Mouse (Mus musculus) heart, postnatal 0 days (tissue): ENCODE data around the gene Yars. TPM values are rescaled to one million over a fixed set of nuclear protein-coding genes. Genes with fewer than 3 reads are reported as not detected.

ENCODE experiments used
- ATAC-seq: fragments of 200-750 bp; cut with Nextera tagmentation; 2 replicates; pipeline ENCODE4 v1.8.0; 2017; ENCODE audit warnings: low read depth, moderate number of reproducible peaks, moderate library complexity; ENCODE audit not compliant: insufficient read depth
- DNase-seq: peaks from one replicate; pipeline ENCODE4 v3.0.0-alpha.2; 2016; ENCODE audit warnings: low spot score
- H3K27ac ChIP-seq: fragments of 300-500 bp; sonication (generic); 2 replicates; pipeline ENCODE4 v1.5.1; 2014; ENCODE audit warnings: low read depth, mild to moderate bottlenecking
- H3K27me3 ChIP-seq: fragments of 300-500 bp; sonication (generic); 2 replicates; pipeline ENCODE4 v1.6.1; 2014; ENCODE audit warnings: low read length, mixed read lengths; ENCODE audit not compliant: control insufficient read depth, insufficient read depth
- H3K36me3 ChIP-seq: fragments of 300-500 bp; sonication (generic); replicated peaks from 2 replicates; pipeline ENCODE4 v1.6.1; 2014; ENCODE audit warnings: low read length, mixed read lengths; ENCODE audit not compliant: control insufficient read depth, insufficient read depth
- H3K4me1 ChIP-seq: fragments of 300-500 bp; sonication (generic); 2 replicates; pipeline ENCODE4 v1.6.1; 2014; ENCODE audit warnings: antibody characterized with exemption; ENCODE audit not compliant: control insufficient read depth, insufficient read depth
- H3K4me2 ChIP-seq: fragments of 300-500 bp; sonication (generic); 2 replicates; pipeline ENCODE4 v1.6.1; 2014; ENCODE audit warnings: low read depth, mild to moderate bottlenecking, low read length, moderate library complexity
- H3K4me3 ChIP-seq: fragments of 300-500 bp; sonication (generic); 2 replicates; pipeline ENCODE4 v1.5.1; 2014; ENCODE audit warnings: low read depth, low read length
- H3K9ac ChIP-seq: fragments of 300-500 bp; sonication (generic); replicated peaks from 2 replicates; pipeline ENCODE4 v1.6.1; 2014; ENCODE audit warnings: low read depth, low read length, mixed read lengths
- H3K9me3 ChIP-seq: fragments of 300-500 bp; sonication (generic); replicated peaks from 2 replicates; pipeline ENCODE4 v1.6.1; 2016; ENCODE audit warnings: low read length; ENCODE audit not compliant: control insufficient read depth
- CTCF ChIP-seq: IDR thresholded peaks from 2 replicates; pipeline ENCODE4 v1.5.1; 2016; ENCODE audit warnings: antibody characterized with exemption, control low read depth, low read depth
- EP300 ChIP-seq: IDR thresholded peaks from 2 replicates; pipeline ENCODE4 v1.6.1; 2016; ENCODE audit warnings: antibody characterized with exemption, low read depth
- WGBS: fragments of 180-500 bp; shearing (Covaris S2); extraction: QIAGEN DNeasy Blood & Tissue Kit; methylation state at CpG from one replicate; pipeline ENCODE4 v1.1.7; 2014; 5-methylcytosine and 5-hydroxymethylcytosine counted together
- polyA plus RNA-seq: library from polyadenylated mRNA; unstranded; fragments of >200 nt; fragmentation: Nextera tagmentation; extraction: Ambion mirVana; gene quantifications from 2 replicates; pipeline ENCODE4 v1.2.1, GENCODE M21; 2015
- total RNA-seq: library from RNA; depleted of rRNA; stranded (reverse); fragments of >200 nt; gene quantifications from 2 replicates; pipeline ENCODE4 v1.2.3, GENCODE M21; 2014; ENCODE audit warnings: low replicate concordance

Gene Yars
- total and polyA plus RNA-seq, 2 experiments from 2014 or later, result 24.7 to 31.5 TPM

- 74% methylated on average over 5 of the region's 5 CpGs for WGBS
- no peak overlapping the region for H3K9ac ChIP-seq
- DNase-seq, result no peak
- no peak for ATAC-seq
- no peaks in the 10 kb centered on the region; the same call in none of the 2 replicates for H3K36me3 ChIP-seq
- no peak overlapping the region for H3K4me3 ChIP-seq
- H3K27me3 ChIP-seq, result no peaks in the 10 kb centered on the region
- no peak overlapping the region for H3K4me2 ChIP-seq
- no peaks in the 10 kb centered on the region for H3K9me3 ChIP-seq
- H3K27ac ChIP-seq, result no peak overlapping the region
- H3K4me1 ChIP-seq, result peaks cover 33% of the 10 kb centered on the region
- TF ChIP-seq EP300 (no peak), CTCF (no peak)
Measured at GRCm38 (mm10) chr4:129143509-129143908, 46.1 kb upstream of the Yars start.

GRCm38 (mm10) chr4:129144401-129145367, 44.9 kb upstream of the Yars start:
- 53% methylated on average over 16 of the region's 16 CpGs for WGBS
- no peak for TF ChIP-seq EP300
- TF ChIP-seq CTCF, result no peak
- Histone ChIP-seq H3K9ac (no peak overlapping the region), H3K4me1 (peaks cover 34% of the 10 kb centered on the region), H3K36me3 (peaks cover 12% of the 10 kb centered on the region), H3K27ac (no peak overlapping the region), H3K4me2 (no peak overlapping the region), H3K4me3 (no peak overlapping the region), H3K9me3 (no peaks in the 10 kb centered on the region), H3K27me3 (no peaks in the 10 kb centered on the region)
- no peak for ATAC-seq
- no peak for DNase-seq

- no peak overlapping the region for H3K4me3 ChIP-seq
- no peak overlapping the region for H3K9ac ChIP-seq
- H3K36me3 ChIP-seq, result peaks cover 15% of the 10 kb centered on the region
- TF ChIP-seq EP300, result no peak
- TF ChIP-seq CTCF, result no peak
- H3K9me3 ChIP-seq, result no peaks in the 10 kb centered on the region
- peaks cover 34% of the 10 kb centered on the region for H3K4me1 ChIP-seq
- H3K27ac ChIP-seq, result 0 out of 2 replicates have a peak overlapping the region, but pooled peaks have one; percentile 15
- DNase-seq (no peak), ATAC-seq (no peak)
- H3K27me3 ChIP-seq, result no peaks in the 10 kb centered on the region
- H3K4me2 ChIP-seq, result no peak overlapping the region
- 58% methylated on average over 4 of the region's 4 CpGs for WGBS
Measured at GRCm38 (mm10) chr4:129145411-129145810, 44.1 kb upstream of the Yars start.

- H3K4me2 ChIP-seq, result no peak overlapping the region
- H3K36me3 ChIP-seq, result peaks cover 18% of the 10 kb centered on the region
- ATAC-seq, result no peak
- no peak overlapping the region for H3K4me3 ChIP-seq
- TF ChIP-seq CTCF (no peak), EP300 (no peak)
- no peaks in the 10 kb centered on the region for H3K9me3 ChIP-seq
- H3K4me1 ChIP-seq, result peaks cover 31% of the 10 kb centered on the region
- WGBS, result 67% methylated on average over 4 of the region's 4 CpGs
- H3K9ac ChIP-seq, result no peak overlapping the region
- no peaks in the 10 kb centered on the region for H3K27me3 ChIP-seq
- no peak for DNase-seq
- no peak overlapping the region for H3K27ac ChIP-seq
Measured at GRCm38 (mm10) chr4:129145943-129146342, 43.6 kb upstream of the Yars start.

GRCm38 (mm10) chr4:129146392-129146791, 43.2 kb upstream of the Yars start:
- Histone ChIP-seq H3K27me3 (no peaks in the 10 kb centered on the region), H3K36me3 (peaks cover 21% of the 10 kb centered on the region), H3K4me3 (no peak overlapping the region), H3K4me2 (no peak overlapping the region), H3K27ac (no peak overlapping the region), H3K9ac (no peak overlapping the region), H3K9me3 (no peaks in the 10 kb centered on the region), H3K4me1 (peaks cover 28% of the 10 kb centered on the region)
- no peak for ATAC-seq
- 23% methylated on average over 2 of the region's 2 CpGs for WGBS
- DNase-seq, result no peak
- TF ChIP-seq EP300, result no peak
- TF ChIP-seq CTCF, result no peak
